Mouse (Mus musculus) myocyte (in vitro differentiated cells): ENCODE measurements around the gene Serpina3g.

ENCODE experiments used
- CEBPB ChIP-seq: IDR thresholded peaks from 2 replicates; pipeline ENCODE4 v1.6.1; 2011; ENCODE audit warnings: mild to moderate bottlenecking, moderate library complexity; ENCODE audit not compliant: poor library complexity, insufficient read depth, severe bottlenecking
- E2F4 ChIP-seq: IDR thresholded peaks from one replicate; pipeline ENCODE4 v1.6.1; 2011; ENCODE audit warnings: mild to moderate bottlenecking, control low read depth, moderate library complexity; ENCODE audit not compliant: insufficient read depth
- MYOD1 ChIP-seq, 3 experiments: IDR thresholded peaks; one replicate each; pipeline ENCODE4 v1.6.1; 2011; ENCODE audit warnings: control low read depth in 2 of 3, low read depth in 2 of 3, mild to moderate bottlenecking in 2 of 3, moderate library complexity in 1 of 3; ENCODE audit not compliant: insufficient read length in 2 of 3, control insufficient read depth in 1 of 3
- MYOG ChIP-seq, 3 experiments: IDR thresholded peaks; one replicate each; pipeline ENCODE4 v1.6.1; 2011; ENCODE audit warnings: control low read depth in 2 of 3, low read depth in 2 of 3, mild to moderate bottlenecking in 2 of 3; ENCODE audit not compliant: insufficient read length in 2 of 3, control insufficient read depth in 1 of 3, insufficient read depth in 1 of 3
- POLR2AphosphoS2 ChIP-seq: IDR thresholded peaks from one replicate; pipeline ENCODE4 v1.6.1; 2011; ENCODE audit warnings: low read depth, control low read depth; ENCODE audit not compliant: insufficient read length
- TCF12 ChIP-seq: IDR thresholded peaks from one replicate; pipeline ENCODE4 v1.6.1; 2011; ENCODE audit warnings: mild to moderate bottlenecking, control low read depth; ENCODE audit not compliant: poor library complexity, insufficient read depth, severe bottlenecking
- USF1 ChIP-seq: IDR thresholded peaks from one replicate; pipeline ENCODE4 v1.6.1; 2011; ENCODE audit warnings: low read depth, mild to moderate bottlenecking, control low read depth, moderate library complexity

- TF ChIP-seq MYOD1 (IDR thresholded peaks at IDR 0.05; ENCODE audit: control insufficient read depth in 1 of 3, insufficient read length in 2 of 3, low read depth in 2 of 3) (no peak), E2F4 (no peak), USF1 (no peak), TCF12 (no peak), CEBPB (no peak), POLR2AphosphoS2 (no peak), MYOG (IDR thresholded peaks at IDR 0.05; ENCODE audit: control insufficient read depth in 1 of 3, insufficient read depth in 1 of 3, insufficient read length in 2 of 3, low read depth in 2 of 3) (no peak)
Measured at GRCm38 (mm10) chr12:104223690-104224089, 12.4 kb upstream of the Serpina3g start.
